In genomic region chr2:79410247-79410902, GRCm38 (mm10) we compare ENCODE assay signal across 21 mouse cellular contexts. TPM values are rescaled to one million over a fixed set of nuclear protein-coding genes. Genes with fewer than 3 reads are reported as not detected.
DNase-seq lines count a peak whose midpoint lies in the region; ATAC-seq and TF ChIP-seq lines count a peak whose summit lies in the region.
"Had no signal": no experiment of that assay in that cellular context is flagged by ENCODE, and none has a peak within 500 bp of the region (broad histone marks: within the 10 kb centered on the region; RNA-seq: fewer than 3 reads in every experiment).

No protein-coding gene starts in this region.

- WGBS in cerebellum, adult 2 months: 25% methylated on average over 15 of the region's 15 CpGs
- WGBS in kidney, embryonic 16.5 days: 70% methylated on average over 15 of the region's 15 CpGs
- WGBS in kidney, adult 2 months: 54% methylated on average over 15 of the region's 15 CpGs
- 59% methylated on average over 15 of the region's 15 CpGs for WGBS in liver, embryonic 11.5 days

- no peak for DNase-seq in cerebellum, adult 2 months
- no peak for DNase-seq in cerebellum, adult 11 months
- peak; percentile 33 to 46 for DNase-seq in cerebellum, postnatal 14 days
- no peak for DNase-seq in cerebellum, postnatal 36 days
- DNase-seq in kidney, adult 2 months: no peak
- DNase-seq in liver, embryonic 11.5 days (ENCODE audit: low spot score): no peak
- DNase-seq: adrenal gland, adult 8-10 months; adrenal gland, postnatal 36 days; B cell, adult 2 months; gastrocnemius, postnatal 14 days; heart, postnatal 36 days had no signal

- no peaks in the 10 kb centered on the region for H3K27me3 ChIP-seq in cerebellum, adult 2 months (ENCODE audit: control insufficient read depth, insufficient read depth, low read length)
- H3K27me3 ChIP-seq in kidney, embryonic 16.5 days (ENCODE audit: insufficient read depth, low read length): no peaks in the 10 kb centered on the region
- H3K27me3 ChIP-seq in kidney, adult 2 months (replicated peaks; ENCODE audit: control insufficient read depth, insufficient read depth, low read length): no peaks in the 10 kb centered on the region
- H3K27me3 ChIP-seq in liver, embryonic 11.5 days (replicated peaks; ENCODE audit: control insufficient read depth, insufficient read depth, low read length): no peaks in the 10 kb centered on the region
- H3K27me3 ChIP-seq: embryonic facial prominence, embryonic 12.5 days; forebrain, embryonic 15.5 days; heart, embryonic 13.5 days; hindbrain, embryonic 15.5 days had no signal

- H3K4me1 ChIP-seq in cerebellum, adult 2 months (ENCODE audit: control insufficient read depth, insufficient read depth, low read length): peaks cover 29% of the 10 kb centered on the region
- H3K4me1 ChIP-seq in kidney, embryonic 16.5 days (ENCODE audit: insufficient read depth, low read length): no peaks in the 10 kb centered on the region
- no peaks in the 10 kb centered on the region for H3K4me1 ChIP-seq in kidney, adult 2 months (ENCODE audit: control insufficient read depth, insufficient read depth, low read length)
- H3K4me1 ChIP-seq in liver, embryonic 11.5 days (replicated peaks; ENCODE audit: control insufficient read depth, insufficient read depth, low read length): no peaks in the 10 kb centered on the region
- H3K4me1 ChIP-seq: forebrain, embryonic 15.5 days; heart, embryonic 13.5 days; hindbrain, embryonic 15.5 days had no signal

- TF ChIP-seq CTCF in cerebellum, adult 2 months (IDR thresholded peaks at IDR 0.05; ENCODE audit: borderline replicate concordance, insufficient read depth, low read depth, low read length): no peak
- no peak for TF ChIP-seq CTCF in kidney, adult 2 months (conservative IDR thresholded peaks at IDR 0.05; ENCODE audit: insufficient read depth, insufficient read length, low read depth, low read length)

- H3K9ac ChIP-seq in kidney, embryonic 16.5 days (replicated peaks; ENCODE audit: low read length): no peak overlapping the region; the same call in 1 of the 2 replicates
- no peak overlapping the region for H3K9ac ChIP-seq in liver, embryonic 11.5 days (ENCODE audit: low read depth, low read length)
- H3K9ac ChIP-seq: embryonic facial prominence, embryonic 12.5 days; forebrain, embryonic 15.5 days; heart, embryonic 13.5 days; hindbrain, embryonic 15.5 days had no signal

- H3K4me2 ChIP-seq in kidney, embryonic 16.5 days (replicated peaks; ENCODE audit: low read depth, low read length): no peak overlapping the region
- H3K4me2 ChIP-seq in liver, embryonic 11.5 days: no peak overlapping the region
- H3K4me2 ChIP-seq: embryonic facial prominence, embryonic 12.5 days; forebrain, embryonic 15.5 days; heart, embryonic 13.5 days; hindbrain, embryonic 15.5 days had no signal

- H3K4me3 ChIP-seq in cerebellum, adult 2 months (replicated peaks; ENCODE audit: insufficient read depth, low read depth, low read length): no peak overlapping the region
- H3K4me3 ChIP-seq in kidney, embryonic 16.5 days (ENCODE audit: low read length): no peak overlapping the region
- no peak overlapping the region for H3K4me3 ChIP-seq in kidney, adult 2 months (ENCODE audit: insufficient read depth, low read depth, low read length)
- H3K4me3 ChIP-seq in liver, embryonic 11.5 days (ENCODE audit: low read depth, low read length): no peak overlapping the region
- H3K4me3 ChIP-seq: embryonic facial prominence, embryonic 12.5 days; forebrain, embryonic 15.5 days; heart, embryonic 13.5 days; hindbrain, embryonic 15.5 days had no signal

- ATAC-seq in kidney, embryonic 16.5 days (ENCODE audit: low FRiP score, low TSS enrichment): no peak
- ATAC-seq in liver, embryonic 11.5 days (replicated peaks; ENCODE audit: low FRiP score): no peak
- ATAC-seq: CD4-positive, CD25-positive, alpha-beta regulatory T cell, adult 4 months; forebrain, embryonic 15.5 days; intestine, embryonic 16.5 days had no signal

- no peaks in the 10 kb centered on the region for H3K36me3 ChIP-seq in kidney, embryonic 16.5 days (ENCODE audit: insufficient read depth, low read length)
- no peaks in the 10 kb centered on the region for H3K36me3 ChIP-seq in kidney, adult 2 months (ENCODE audit: control insufficient read depth, insufficient read depth, low read length)
- no peaks in the 10 kb centered on the region for H3K36me3 ChIP-seq in liver, embryonic 11.5 days (ENCODE audit: control insufficient read depth, insufficient read depth, low read length)
- H3K36me3 ChIP-seq: embryonic facial prominence, embryonic 12.5 days; forebrain, embryonic 15.5 days; G1E; heart, embryonic 13.5 days; hindbrain, embryonic 15.5 days had no signal

- TF ChIP-seq POLR2A in cerebellum, adult 2 months (IDR thresholded peaks at IDR 0.05; ENCODE audit: borderline replicate concordance, insufficient read depth, low read length): no peak
- TF ChIP-seq POLR2A in kidney, adult 2 months (IDR thresholded peaks at IDR 0.05; ENCODE audit: low read depth, low read length): no peak

- H3K27ac ChIP-seq in cerebellum, adult 2 months (ENCODE audit: insufficient read depth, low read length): peak overlapping the region; percentile 86
- H3K27ac ChIP-seq in kidney, embryonic 16.5 days (ENCODE audit: low read length): peak overlapping the region; percentile 6; the same call in 1 of the 2 replicates
- H3K27ac ChIP-seq in kidney, adult 2 months (ENCODE audit: insufficient read depth, low read depth, low read length): no peak overlapping the region; the same call in 1 of the 2 replicates
- H3K27ac ChIP-seq in liver, embryonic 11.5 days (ENCODE audit: low read depth, low read length): no peak overlapping the region
- H3K27ac ChIP-seq: embryonic facial prominence, embryonic 12.5 days; forebrain, embryonic 15.5 days; heart, embryonic 13.5 days; hindbrain, embryonic 15.5 days had no signal

- no peaks in the 10 kb centered on the region for H3K9me3 ChIP-seq in kidney, embryonic 16.5 days (ENCODE audit: low read length)
- H3K9me3 ChIP-seq in liver, embryonic 11.5 days (ENCODE audit: control insufficient read depth, low read length): no peaks in the 10 kb centered on the region
- H3K9me3 ChIP-seq: embryonic facial prominence, embryonic 12.5 days; forebrain, embryonic 15.5 days; G1E; heart, embryonic 13.5 days; hindbrain, embryonic 15.5 days had no signal

RNA-seq across cellular contexts. Expression of gene Neurod1, which starts 46.2 kb away (rescaled TPM):
- 240 and 303 TPM in 2 replicates for polyA plus RNA-seq in cerebellum, adult 2 months (2012; rRNA removed)
- polyA plus RNA-seq in kidney, embryonic 16.5 days (2015; fragmentation: Nextera tagmentation; extraction: Ambion mirVana): not detected in 2 replicates
- not detected in 2 replicates for polyA plus RNA-seq in kidney, adult 2 months (2012; rRNA removed)
- 0.10 TPM in 2 replicates for polyA plus RNA-seq in liver, embryonic 11.5 days (2014; fragmentation: Nextera tagmentation; extraction: Ambion mirVana)
- polyA plus RNA-seq: CD4-positive, CD25-positive, alpha-beta regulatory T cell, adult 4 months; G1E; gonadal fat pad, adult 2 months; heart, embryonic 13.5 days; heart, postnatal 0 days had no signal

RNA-seq across cellular contexts. Expression of gene Cerkl, which starts 46.2 kb away (rescaled TPM):
- polyA plus RNA-seq in cerebellum, adult 2 months (2012; rRNA removed): 13.1 and 17.8 TPM in 2 replicates
- 1.8 and 2.0 TPM in 2 replicates for polyA plus RNA-seq in kidney, embryonic 16.5 days (2015; fragmentation: Nextera tagmentation; extraction: Ambion mirVana)
- 0.57 and 1.0 TPM in 2 replicates for polyA plus RNA-seq in kidney, adult 2 months (2012; rRNA removed)
- polyA plus RNA-seq in liver, embryonic 11.5 days (2014; fragmentation: Nextera tagmentation; extraction: Ambion mirVana): 0.77 and 0.97 TPM in 2 replicates

Comparison
In these comparisons a context has a peak if more than half of its experiments do, and no peak if none do; other contexts are left out.
1. DNase-seq: peak in cerebellum, postnatal 14 days (2 of 2); none in cerebellum, adult 2 months (0 of 2), cerebellum, adult 11 months (single experiment), cerebellum, postnatal 36 days (0 of 2), kidney, adult 2 months (single experiment) and liver, embryonic 11.5 days (single experiment).
2. H3K27ac ChIP-seq: peak in cerebellum, adult 2 months (single experiment) and kidney, embryonic 16.5 days (single experiment); none in kidney, adult 2 months (single experiment) and liver, embryonic 11.5 days (single experiment).
3. RNA of gene Neurod1, which starts 46.2 kb away (polyA plus RNA-seq): 240 to 303 TPM in cerebellum, adult 2 months; 0.10 TPM in liver, embryonic 11.5 days, not detected in kidney, embryonic 16.5 days and not detected in kidney, adult 2 months; every median in the first group is over 100 times any median in the second.